Mouse (Mus musculus): ENCODE results near the gene Nqo1. TPM values are rescaled to one million over a fixed set of nuclear protein-coding genes. Genes with fewer than 3 reads are reported as not detected.

Nqo1 gene
- polyA plus RNA-seq, 1 experiment from 2014 or later: 5.6 TPM

GRCm38 (mm10) chr8:107405935-107406334, 2.9 kb upstream of the Nqo1 start:
- Histone ChIP-seq H3K4me3 (no peak overlapping the region), H3K27me3 (replicated peaks) (no peaks in the 10 kb centered on the region), H3K9ac (no peak overlapping the region), H3K27ac (ENCODE audit: poor library complexity, severe bottlenecking) (no peak overlapping the region), H3K36me3 (peaks cover 28% of the 10 kb centered on the region), H3K4me1 (replicated peaks) (peaks cover 5% of the 10 kb centered on the region; the same call in 1 of the 2 replicates), H3K9me3 (replicated peaks) (no peaks in the 10 kb centered on the region), H3K4me2 (no peak overlapping the region)
- no peak for ATAC-seq (ENCODE audit: insufficient number of reproducible peaks, low FRiP score)
- WGBS: 66% methylated on average over 3 of the region's 3 CpGs

- Histone ChIP-seq H3K27ac (ENCODE audit: poor library complexity, severe bottlenecking) (peak overlapping the region; percentile 47; the same call in 1 of the 2 replicates), H3K4me2 (peak overlapping the region; percentile 68; the same call in 1 of the 2 replicates), H3K4me3 (no peak overlapping the region), H3K9me3 (replicated peaks) (no peaks in the 10 kb centered on the region), H3K9ac (no peak overlapping the region), H3K4me1 (replicated peaks) (peaks cover 5% of the 10 kb centered on the region; the same call in 1 of the 2 replicates), H3K36me3 (peaks cover 10% of the 10 kb centered on the region), H3K27me3 (replicated peaks) (no peaks in the 10 kb centered on the region)
- WGBS: 56% methylated on average over 4 of the region's 4 CpGs
- no peak for ATAC-seq (ENCODE audit: insufficient number of reproducible peaks, low FRiP score)
These were observed 1.1 kb upstream of the Nqo1 start for GRCm38 (mm10) chr8:107404057-107404456.

DNA sequence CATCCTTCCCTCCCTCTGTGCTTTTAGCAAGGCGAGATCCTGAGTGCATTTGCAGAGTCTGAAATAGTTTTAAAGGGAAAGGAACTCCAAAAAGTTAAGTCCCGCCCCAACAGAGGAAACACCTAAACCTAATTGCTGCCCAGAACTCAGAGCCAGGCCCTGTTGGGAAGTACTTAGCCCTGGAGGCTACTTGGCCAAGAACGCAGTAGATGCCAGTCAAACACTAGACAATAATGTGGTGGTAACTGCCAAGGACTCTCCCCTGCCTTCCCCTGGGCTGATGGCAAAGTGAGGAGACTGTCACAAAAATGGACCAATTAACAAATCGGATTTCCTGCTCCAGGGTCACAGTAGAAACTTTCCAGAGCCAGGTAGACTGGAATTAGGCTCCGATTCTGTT, 1.1 kb downstream of the Nqo1 start:
- Histone ChIP-seq H3K9me3 (replicated peaks) (no peaks in the 10 kb centered on the region), H3K4me2 (no peak overlapping the region), H3K9ac (no peak overlapping the region), H3K27ac (ENCODE audit: poor library complexity, severe bottlenecking) (no peak overlapping the region), H3K27me3 (replicated peaks) (no peaks in the 10 kb centered on the region), H3K4me1 (replicated peaks) (peaks cover 5% of the 10 kb centered on the region; the same call in 1 of the 2 replicates), H3K36me3 (no peaks in the 10 kb centered on the region), H3K4me3 (no peak overlapping the region)
- no peak for ATAC-seq (ENCODE audit: insufficient number of reproducible peaks, low FRiP score)
- WGBS: 77% methylated on average over 5 of the region's 5 CpGs

DNA sequence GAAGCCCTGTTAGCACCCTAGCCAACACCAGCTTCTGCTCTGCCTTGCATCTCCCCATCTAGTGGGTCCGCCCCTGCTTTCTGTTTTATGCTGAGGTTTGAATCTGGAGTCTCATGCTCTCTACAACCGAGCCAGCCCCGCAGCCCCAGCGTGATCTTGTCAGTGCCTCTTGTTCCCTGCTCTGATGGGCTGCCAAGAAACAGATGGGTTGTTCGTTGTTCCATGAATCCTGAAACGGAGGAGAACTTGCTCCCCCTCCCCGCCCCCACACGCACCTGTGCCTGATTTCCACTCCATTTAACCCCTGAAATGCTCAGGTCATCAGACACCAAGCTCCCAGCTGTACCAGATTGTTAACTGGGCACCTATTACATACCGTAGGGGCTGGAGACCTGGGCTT, 3.5 kb downstream of the Nqo1 start:
- Histone ChIP-seq H3K4me1 (replicated peaks) (peaks cover 5% of the 10 kb centered on the region; the same call in 1 of the 2 replicates), H3K27ac (ENCODE audit: poor library complexity, severe bottlenecking) (no peak overlapping the region), H3K9ac (no peak overlapping the region), H3K4me3 (no peak overlapping the region), H3K27me3 (replicated peaks) (no peaks in the 10 kb centered on the region), H3K36me3 (no peaks in the 10 kb centered on the region), H3K4me2 (no peak overlapping the region), H3K9me3 (replicated peaks) (no peaks in the 10 kb centered on the region)
- ATAC-seq (ENCODE audit: insufficient number of reproducible peaks, low FRiP score): no peak
- 46% methylated on average over 9 of the region's 9 CpGs for WGBS

- no peaks in the 10 kb centered on the region for H3K9me3 ChIP-seq (replicated peaks)
- H3K4me3 ChIP-seq: no peak overlapping the region
- no peaks in the 10 kb centered on the region for H3K27me3 ChIP-seq (replicated peaks)
- 58% methylated on average over 12 of the region's 12 CpGs for WGBS
- H3K4me1 ChIP-seq (replicated peaks): peaks cover 5% of the 10 kb centered on the region; the same call in 1 of the 2 replicates
- H3K36me3 ChIP-seq: no peaks in the 10 kb centered on the region
- H3K27ac ChIP-seq (ENCODE audit: poor library complexity, severe bottlenecking): no peak overlapping the region
- H3K9ac ChIP-seq: no peak overlapping the region
- H3K4me2 ChIP-seq: no peak overlapping the region
- no peak for ATAC-seq (ENCODE audit: insufficient number of reproducible peaks, low FRiP score)
These were observed 5.3 kb downstream of the Nqo1 start for GRCm38 (mm10) chr8:107397665-107398064.

DNA sequence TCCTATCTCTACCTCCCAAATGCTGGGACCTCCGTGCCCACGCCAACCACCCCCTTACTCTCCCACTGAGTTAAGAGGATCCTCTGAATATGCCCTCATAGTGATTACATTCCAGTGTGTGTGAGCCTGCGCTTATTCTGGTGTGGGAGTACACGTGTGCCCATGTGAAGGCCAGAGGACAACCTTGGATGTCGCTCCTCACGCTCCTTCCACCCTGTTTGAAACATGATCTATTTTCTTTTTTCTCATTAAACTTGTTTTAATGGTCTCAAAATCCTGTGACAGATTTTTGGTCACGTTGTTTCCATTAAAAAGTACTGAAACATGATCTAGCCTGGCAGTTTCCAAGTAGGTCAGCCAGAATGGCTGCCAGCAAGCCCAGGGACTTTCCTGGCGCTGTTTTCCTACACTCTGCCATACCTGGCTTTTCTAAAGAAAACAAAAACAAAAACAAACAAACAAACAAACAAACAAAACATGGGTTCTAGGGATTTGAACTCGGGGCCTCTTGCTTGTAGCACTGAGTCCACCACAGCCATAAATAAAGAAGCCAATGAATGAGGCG, 6.8 kb downstream of the Nqo1 start:
- Histone ChIP-seq H3K27ac (ENCODE audit: poor library complexity, severe bottlenecking) (no peak overlapping the region), H3K4me1 (replicated peaks) (no peaks in the 10 kb centered on the region), H3K9me3 (replicated peaks) (no peaks in the 10 kb centered on the region), H3K27me3 (replicated peaks) (no peaks in the 10 kb centered on the region), H3K9ac (no peak overlapping the region), H3K4me3 (no peak overlapping the region), H3K36me3 (no peaks in the 10 kb centered on the region), H3K4me2 (no peak overlapping the region)
- ATAC-seq (ENCODE audit: insufficient number of reproducible peaks, low FRiP score): no peak
- WGBS: 87% methylated on average over 10 of the region's 10 CpGs

DNA sequence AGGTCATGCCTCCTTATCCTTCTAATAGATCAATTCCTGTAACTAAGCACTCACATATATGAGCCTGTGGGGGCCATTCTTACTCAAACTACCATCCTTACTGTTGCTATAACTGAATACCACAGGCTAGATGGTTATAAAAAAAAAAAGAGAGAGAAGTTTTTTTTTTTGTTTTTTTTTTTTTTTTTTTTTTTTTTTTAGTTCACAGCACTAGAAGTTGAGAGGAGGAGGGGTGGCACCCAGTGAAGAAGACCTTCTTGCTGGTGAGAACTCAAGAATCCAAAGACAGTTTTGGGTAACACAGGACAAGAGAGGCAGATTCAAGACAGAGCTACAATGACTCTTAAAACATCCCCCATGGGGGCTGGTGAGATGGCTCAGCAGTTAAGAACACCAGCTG, 7.6 kb downstream of the Nqo1 start:
- Histone ChIP-seq H3K9me3 (replicated peaks) (no peaks in the 10 kb centered on the region), H3K36me3 (no peaks in the 10 kb centered on the region)
- ATAC-seq (ENCODE audit: insufficient number of reproducible peaks, low FRiP score): no peak

DNA sequence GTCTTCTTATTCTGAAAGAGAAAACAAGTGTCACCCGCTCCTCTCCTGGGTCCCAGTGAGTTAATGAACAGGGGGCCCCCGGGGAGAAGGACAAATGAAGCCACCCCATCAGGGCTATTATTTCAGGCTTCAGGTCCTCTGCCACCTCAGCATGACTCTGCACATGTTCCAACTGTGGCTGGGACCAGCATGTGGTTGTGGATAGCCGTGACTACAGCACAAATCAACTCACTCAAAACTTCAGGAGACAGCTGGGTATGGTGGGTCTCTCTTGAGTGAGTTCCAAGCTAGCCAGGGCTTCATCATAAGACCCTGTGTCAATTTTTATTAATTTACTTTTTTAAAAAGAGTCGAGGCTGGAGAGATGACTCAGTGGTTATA, 11.9 kb downstream of the Nqo1 start:
- no peak overlapping the region for H3K27ac ChIP-seq (ENCODE audit: poor library complexity, severe bottlenecking)
- H3K9me3 ChIP-seq (replicated peaks): no peaks in the 10 kb centered on the region
- WGBS: 61% methylated on average over 4 of the region's 4 CpGs
- peak; percentile 69; the same call in 1 of the 2 replicates for ATAC-seq (ENCODE audit: insufficient number of reproducible peaks, low FRiP score)
- H3K27me3 ChIP-seq (replicated peaks): 0 out of 2 replicates have a peak, but pooled peaks cover 3% of the 10 kb centered on the region
- no peak overlapping the region for H3K4me2 ChIP-seq
- no peaks in the 10 kb centered on the region for H3K36me3 ChIP-seq
- H3K9ac ChIP-seq: no peak overlapping the region
- peaks cover 2% of the 10 kb centered on the region for H3K4me1 ChIP-seq (replicated peaks)
- no peak overlapping the region for H3K4me3 ChIP-seq

More for the DNA sequence above, 7.6 kb downstream of the Nqo1 start:
- Histone ChIP-seq H3K4me1 (replicated peaks) (no peaks in the 10 kb centered on the region), H3K4me2 (no peak overlapping the region), H3K9ac (no peak overlapping the region), H3K4me3 (no peak overlapping the region), H3K27ac (ENCODE audit: poor library complexity, severe bottlenecking) (no peak overlapping the region), H3K27me3 (replicated peaks) (0 out of 2 replicates have a peak, but pooled peaks cover 3% of the 10 kb centered on the region)

- H3K4me2 ChIP-seq: no peak overlapping the region
- ATAC-seq (ENCODE audit: insufficient number of reproducible peaks, low FRiP score): no peak
- no peak overlapping the region for H3K9ac ChIP-seq
- no peak overlapping the region for H3K27ac ChIP-seq (ENCODE audit: poor library complexity, severe bottlenecking)
- H3K4me3 ChIP-seq: no peak overlapping the region
- H3K4me1 ChIP-seq (replicated peaks): peaks cover 5% of the 10 kb centered on the region
- WGBS: 91% methylated on average over 16 of the region's 16 CpGs
- H3K27me3 ChIP-seq (replicated peaks): 0 out of 2 replicates have a peak, but pooled peaks cover 3% of the 10 kb centered on the region
- no peaks in the 10 kb centered on the region for H3K9me3 ChIP-seq (replicated peaks)
- no peaks in the 10 kb centered on the region for H3K36me3 ChIP-seq
These were observed 12.4 kb downstream of the Nqo1 start for GRCm38 (mm10) chr8:107390476-107391135.

- H3K4me2 ChIP-seq: no peak overlapping the region
- H3K4me1 ChIP-seq (replicated peaks): peaks cover 10% of the 10 kb centered on the region
- no peak overlapping the region for H3K4me3 ChIP-seq
- no peak for ATAC-seq (ENCODE audit: insufficient number of reproducible peaks, low FRiP score)
- no peak overlapping the region for H3K27ac ChIP-seq (ENCODE audit: poor library complexity, severe bottlenecking)
- H3K9me3 ChIP-seq (replicated peaks): no peaks in the 10 kb centered on the region
- WGBS: 67% methylated on average over 8 of the region's 8 CpGs
- no peaks in the 10 kb centered on the region for H3K36me3 ChIP-seq
- H3K9ac ChIP-seq: no peak overlapping the region
- 0 out of 2 replicates have a peak, but pooled peaks cover 3% of the 10 kb centered on the region for H3K27me3 ChIP-seq (replicated peaks)
These were observed 13.4 kb downstream of the Nqo1 start for GRCm38 (mm10) chr8:107389557-107389956.

DNA sequence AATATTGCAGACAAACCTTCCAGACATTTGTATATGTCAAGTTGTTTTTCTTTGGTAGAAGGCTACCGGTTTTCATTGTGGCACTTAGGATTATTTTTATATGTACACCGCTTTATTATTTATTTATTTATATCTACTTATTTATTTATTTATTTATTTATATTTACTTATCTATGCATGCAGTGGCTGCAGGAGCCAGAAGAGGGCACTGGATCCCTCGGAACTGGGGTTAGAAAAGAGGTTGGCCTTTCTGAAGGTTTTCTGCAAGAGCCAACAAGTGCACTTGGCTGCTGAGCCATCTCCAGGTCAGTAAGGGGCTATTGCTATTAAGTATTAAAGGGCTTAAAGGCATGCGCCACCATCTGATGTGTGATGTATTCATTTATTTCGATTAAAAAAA, 15.1 kb downstream of the Nqo1 start:
- Histone ChIP-seq H3K4me2 (no peak overlapping the region), H3K9me3 (replicated peaks) (no peaks in the 10 kb centered on the region), H3K4me1 (replicated peaks) (peaks cover 10% of the 10 kb centered on the region), H3K36me3 (no peaks in the 10 kb centered on the region), H3K27me3 (replicated peaks) (0 out of 2 replicates have a peak, but pooled peaks cover 3% of the 10 kb centered on the region), H3K27ac (ENCODE audit: poor library complexity, severe bottlenecking) (no peak overlapping the region), H3K9ac (no peak overlapping the region), H3K4me3 (no peak overlapping the region)
- no peak for ATAC-seq (ENCODE audit: insufficient number of reproducible peaks, low FRiP score)
- 65% methylated on average over 5 of the region's 5 CpGs for WGBS

Data from heart, embryonic 12.5 days (tissue).